Mouse (Mus musculus) neural tube, embryonic 11.5 days (tissue): Measurements from ENCODE around the gene Cox6a2. TPM values are rescaled to one million over a fixed set of nuclear protein-coding genes. Genes with fewer than 3 reads are reported as not detected.

Experiments
- ATAC-seq: fragments of 200-750 bp; cut with Nextera tagmentation; 2 replicates; pipeline ENCODE4 v1.8.0; 2017; ENCODE audit warnings: moderate number of reproducible peaks, mild to moderate bottlenecking, moderate TSS enrichment, moderate library complexity; ENCODE audit not compliant: insufficient read depth, low FRiP score, low TSS enrichment
- DNase-seq: peaks from one replicate; pipeline ENCODE4 v3.0.0-alpha.2; 2015; ENCODE audit warnings: low spot score
- H3K27ac ChIP-seq: fragments of 300-500 bp; sonication (generic); 2 replicates; pipeline ENCODE4 v1.5.1; 2014; ENCODE audit warnings: low read depth, mild to moderate bottlenecking, low read length
- H3K27me3 ChIP-seq: fragments of 300-500 bp; sonication (generic); 2 replicates; pipeline ENCODE4 v1.6.1; 2014; ENCODE audit warnings: mild to moderate bottlenecking, low read length, mixed read lengths; ENCODE audit not compliant: control insufficient read depth, insufficient read depth
- H3K36me3 ChIP-seq: fragments of 300-500 bp; sonication (generic); 2 replicates; pipeline ENCODE4 v1.6.1; 2014; ENCODE audit warnings: mild to moderate bottlenecking, low read length, moderate library complexity, mixed read lengths; ENCODE audit not compliant: control insufficient read depth, insufficient read depth
- H3K4me1 ChIP-seq: fragments of 300-500 bp; sonication (generic); 2 replicates; pipeline ENCODE4 v1.6.1; 2014; ENCODE audit warnings: low read length, mixed read lengths; ENCODE audit not compliant: control insufficient read depth, insufficient read depth
- H3K4me2 ChIP-seq: fragments of 300-500 bp; sonication (generic); 2 replicates; pipeline ENCODE4 v1.6.1; 2014; ENCODE audit warnings: low read depth, mild to moderate bottlenecking, moderate library complexity
- H3K4me3 ChIP-seq: fragments of 300-500 bp; sonication (generic); 2 replicates; pipeline ENCODE4 v1.5.1; 2014; ENCODE audit warnings: low read depth, low read length
- H3K9ac ChIP-seq: fragments of 300-500 bp; sonication (generic); 2 replicates; pipeline ENCODE4 v1.6.1; 2014; ENCODE audit warnings: mild to moderate bottlenecking, low read length
- H3K9me3 ChIP-seq: fragments of 300-500 bp; sonication (generic); 2 replicates; pipeline ENCODE4 v1.6.1; 2016; ENCODE audit warnings: low read length; ENCODE audit not compliant: control insufficient read depth
- WGBS: fragments of 180-500 bp; shearing (Covaris S2); extraction: QIAGEN DNeasy Blood & Tissue Kit; methylation state at CpG from one replicate; pipeline ENCODE4 v1.1.7; 2014; 5-methylcytosine and 5-hydroxymethylcytosine counted together
- polyA plus RNA-seq: library from polyadenylated mRNA; unstranded; fragments of >200 nt; fragmentation: Nextera tagmentation; extraction: Ambion mirVana; gene quantifications from 2 replicates; pipeline ENCODE4 v1.2.1, GENCODE M21; 2014

The Cox6a2 gene
- polyA plus RNA-seq, 1 experiment from 2014 or later, result 3.4 TPM

- ATAC-seq (no peak), DNase-seq (no peak)
- no peak overlapping the region for H3K4me3 ChIP-seq
- H3K4me2 ChIP-seq, result no peak overlapping the region
- H3K9me3 ChIP-seq, result no peaks in the 10 kb centered on the region
- no peak overlapping the region for H3K27ac ChIP-seq
- no peak overlapping the region for H3K9ac ChIP-seq
- H3K27me3 ChIP-seq, result no peaks in the 10 kb centered on the region
- H3K36me3 ChIP-seq, result no peaks in the 10 kb centered on the region
- 86% methylated on average over 4 of the region's 4 CpGs for WGBS
- H3K4me1 ChIP-seq, result no peaks in the 10 kb centered on the region
These were observed 13.8 kb upstream of the Cox6a2 start for GRCm38 (mm10) chr7:128219952-128220351.

GRCm38 (mm10) chr7:128209826-128210225 is 3.6 kb upstream of the Cox6a2 start:
- Histone ChIP-seq H3K27ac (no peak overlapping the region), H3K4me2 (no peak overlapping the region), H3K4me1 (no peaks in the 10 kb centered on the region), H3K4me3 (no peak overlapping the region), H3K27me3 (no peaks in the 10 kb centered on the region), H3K36me3 (no peaks in the 10 kb centered on the region), H3K9ac (no peak overlapping the region), H3K9me3 (no peaks in the 10 kb centered on the region)
- WGBS, result 50% methylated on average over 3 of the region's 3 CpGs
- ATAC-seq (no peak), DNase-seq (no peak)

GRCm38 (mm10) chr7:128208187-128208586 is 2.0 kb upstream of the Cox6a2 start:
- WGBS, result 7% methylated on average over 4 of the region's 4 CpGs
- DNase-seq, result peak; percentile 57

GRCm38 (mm10) chr7:128205695-128206094 is 492 bp downstream of the Cox6a2 start:
- no peaks in the 10 kb centered on the region for H3K36me3 ChIP-seq
- no peak overlapping the region for H3K4me3 ChIP-seq
- H3K4me2 ChIP-seq, result no peak overlapping the region
- DNase-seq (no peak), ATAC-seq (no peak)
- no peaks in the 10 kb centered on the region for H3K27me3 ChIP-seq
- no peak overlapping the region for H3K27ac ChIP-seq
- H3K4me1 ChIP-seq, result no peaks in the 10 kb centered on the region
- no peak overlapping the region for H3K9ac ChIP-seq
- no peaks in the 10 kb centered on the region for H3K9me3 ChIP-seq
- WGBS, result 89% methylated on average over 18 of the region's 18 CpGs

More at GRCm38 (mm10) chr7:128208187-128208586, 2.0 kb upstream of the Cox6a2 start:
- no peak for ATAC-seq
- Histone ChIP-seq H3K9me3 (no peaks in the 10 kb centered on the region), H3K36me3 (no peaks in the 10 kb centered on the region), H3K27ac (no peak overlapping the region), H3K4me2 (no peak overlapping the region), H3K9ac (no peak overlapping the region), H3K4me3 (no peak overlapping the region), H3K27me3 (no peaks in the 10 kb centered on the region), H3K4me1 (no peaks in the 10 kb centered on the region)

- H3K4me2 ChIP-seq, result no peak overlapping the region
- no peaks in the 10 kb centered on the region for H3K4me1 ChIP-seq
- DNase-seq (no peak), ATAC-seq (no peak)
- no peaks in the 10 kb centered on the region for H3K36me3 ChIP-seq
- H3K27ac ChIP-seq, result no peak overlapping the region
- H3K4me3 ChIP-seq, result no peak overlapping the region
- no peaks in the 10 kb centered on the region for H3K9me3 ChIP-seq
- H3K9ac ChIP-seq, result no peak overlapping the region
- whole genome bisulfite sequencing, result 92% methylated on average over 8 of the region's 8 CpGs
- no peaks in the 10 kb centered on the region for H3K27me3 ChIP-seq
These were observed 2.0 kb downstream of the Cox6a2 start for GRCm38 (mm10) chr7:128204179-128204578.

GRCm38 (mm10) chr7:128203071-128203470 is 3.1 kb downstream of the Cox6a2 start:
- Histone ChIP-seq H3K36me3 (no peaks in the 10 kb centered on the region), H3K27ac (no peak overlapping the region), H3K4me1 (no peaks in the 10 kb centered on the region), H3K4me2 (no peak overlapping the region), H3K9ac (no peak overlapping the region), H3K9me3 (no peaks in the 10 kb centered on the region), H3K27me3 (no peaks in the 10 kb centered on the region), H3K4me3 (no peak overlapping the region)
- WGBS, result 77% methylated on average over 9 of the region's 9 CpGs
- ATAC-seq (no peak), DNase-seq (no peak)

- H3K4me2 ChIP-seq, result no peak overlapping the region
- H3K4me3 ChIP-seq, result no peak overlapping the region
- 87% methylated on average over 9 of the region's 9 CpGs for WGBS
- no peak overlapping the region for H3K27ac ChIP-seq
- ATAC-seq (no peak), DNase-seq (no peak)
- H3K4me1 ChIP-seq, result no peaks in the 10 kb centered on the region
- H3K9ac ChIP-seq, result no peak overlapping the region
- H3K27me3 ChIP-seq, result no peaks in the 10 kb centered on the region
- no peaks in the 10 kb centered on the region for H3K36me3 ChIP-seq
- no peaks in the 10 kb centered on the region for H3K9me3 ChIP-seq
These were observed 4.6 kb downstream of the Cox6a2 start for GRCm38 (mm10) chr7:128201607-128202006.

- no peak for DNase-seq
- WGBS, result 90% methylated on average over 10 of the region's 10 CpGs
- no peak overlapping the region for H3K4me2 ChIP-seq
These were observed 24.5 kb downstream of the Cox6a2 start for GRCm38 (mm10) chr7:128181691-128182090.

GRCm38 (mm10) chr7:128180546-128180945 is 25.6 kb downstream of the Cox6a2 start:
- no peaks in the 10 kb centered on the region for H3K9me3 ChIP-seq
- no peaks in the 10 kb centered on the region for H3K36me3 ChIP-seq
- 75% methylated on average over 6 of the region's 6 CpGs for WGBS
- ATAC-seq (no peak), DNase-seq (no peak)
- no peaks in the 10 kb centered on the region for H3K27me3 ChIP-seq
- H3K4me2 ChIP-seq, result no peak overlapping the region
- H3K4me3 ChIP-seq, result no peak overlapping the region
- no peaks in the 10 kb centered on the region for H3K4me1 ChIP-seq
- no peak overlapping the region for H3K9ac ChIP-seq
- no peak overlapping the region for H3K27ac ChIP-seq

More at GRCm38 (mm10) chr7:128181691-128182090, 24.5 kb downstream of the Cox6a2 start:
- H3K36me3 ChIP-seq, result no peaks in the 10 kb centered on the region
- H3K9me3 ChIP-seq, result no peaks in the 10 kb centered on the region
- no peak for ATAC-seq
- H3K27me3 ChIP-seq, result no peaks in the 10 kb centered on the region
- no peak overlapping the region for H3K4me3 ChIP-seq
- no peak overlapping the region for H3K27ac ChIP-seq
- H3K9ac ChIP-seq, result no peak overlapping the region
- no peaks in the 10 kb centered on the region for H3K4me1 ChIP-seq
